Comparison of ENCODE assay signal across 19 mouse cellular contexts in the genomic region with DNA sequence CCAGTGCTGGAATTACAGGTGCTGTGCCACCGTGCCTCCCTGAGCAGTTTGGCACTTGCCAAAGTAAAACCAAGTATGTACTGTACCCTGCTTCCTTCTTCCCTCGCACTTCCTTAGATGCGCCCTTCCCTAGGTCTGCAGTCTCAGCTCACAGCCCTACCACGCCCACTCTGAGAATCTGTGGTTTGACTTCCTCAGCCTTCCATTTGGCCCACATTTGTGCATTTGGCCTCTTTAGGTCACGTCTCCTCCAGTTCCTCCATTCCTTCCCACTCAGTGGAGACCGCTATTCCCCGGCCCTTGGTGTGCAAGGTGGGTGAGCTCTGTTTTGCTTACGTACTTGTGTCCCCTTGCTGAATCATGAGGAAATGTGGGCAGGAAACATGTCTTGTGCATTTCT. TPM values are rescaled to one million over a fixed set of nuclear protein-coding genes. Genes with fewer than 3 reads are reported as not detected.
A peak's percentile ranks its signal among the peaks of the same experiment; 100 is the strongest.
DNase-seq lines count a peak whose midpoint lies in the region; ATAC-seq lines count a peak whose summit lies in the region.
"Had no signal": no experiment of that assay in that cellular context is flagged by ENCODE, and none has a peak within 500 bp of the region (broad histone marks: within the 10 kb centered on the region; RNA-seq: fewer than 3 reads in every experiment).

No protein-coding gene starts in this region.

- H3K9ac ChIP-seq in heart, embryonic 13.5 days: peak overlapping the region; percentile 29
- no peak overlapping the region for H3K9ac ChIP-seq in liver, embryonic 11.5 days (ENCODE audit: low read depth, low read length)
- H3K9ac ChIP-seq: forebrain, embryonic 12.5 days; limb, embryonic 15.5 days; liver, postnatal 0 days had no signal

- no peak overlapping the region for H3K4me3 ChIP-seq in heart, embryonic 13.5 days
- no peak overlapping the region for H3K4me3 ChIP-seq in liver, embryonic 11.5 days (ENCODE audit: low read depth, low read length)
- H3K4me3 ChIP-seq: forebrain, embryonic 12.5 days; hindbrain, embryonic 10.5 days; limb, embryonic 15.5 days; midbrain, embryonic 10.5 days had no signal

- H3K4me1 ChIP-seq in heart, embryonic 13.5 days: peaks cover 98% of the 10 kb centered on the region
- H3K4me1 ChIP-seq in liver, embryonic 11.5 days (replicated peaks; ENCODE audit: control insufficient read depth, insufficient read depth, low read length): peaks cover 3% of the 10 kb centered on the region; the same call in 1 of the 2 replicates

- ATAC-seq in heart, embryonic 13.5 days (ENCODE audit: extremely low read depth, insufficient number of reproducible peaks, low FRiP score, low TSS enrichment): no peak
- ATAC-seq in hematopoietic stem cell, adult 5-6 weeks (replicated peaks in 1 of 2; ENCODE audit: insufficient read depth in 1 of 2, low FRiP score in 2 of 2, low TSS enrichment in 1 of 2, low read depth in 1 of 2, poor library complexity in 2 of 2, severe bottlenecking in 2 of 2): peak; percentile 76 to 92
- ATAC-seq in liver, embryonic 11.5 days (replicated peaks; ENCODE audit: low FRiP score): no peak
- ATAC-seq: hindbrain, postnatal 0 days; liver, postnatal 0 days had no signal

- no peak for DNase-seq in heart, postnatal 4 days
- peak; percentile 66 for DNase-seq in lung, postnatal 36 days
- no peak for DNase-seq in lung, postnatal 4 days
- DNase-seq in thymus, postnatal 4 days: peak; percentile 19
- DNase-seq in liver, embryonic 11.5 days (ENCODE audit: low spot score): no peak
- DNase-seq: B cell, adult 2 months; cerebellum, adult 9-10 months; gastrocnemius, postnatal 10 days; kidney, adult 2 months; kidney, postnatal 14 days; liver, postnatal 0 days; lung, postnatal 10 days had no signal

- H3K4me2 ChIP-seq in heart, embryonic 13.5 days: no peak overlapping the region
- H3K4me2 ChIP-seq in liver, embryonic 11.5 days: no peak overlapping the region
- H3K4me2 ChIP-seq: forebrain, embryonic 12.5 days; limb, embryonic 15.5 days had no signal

- no peaks in the 10 kb centered on the region for H3K27me3 ChIP-seq in heart, embryonic 13.5 days (replicated peaks)
- H3K27me3 ChIP-seq in liver, embryonic 11.5 days (replicated peaks; ENCODE audit: control insufficient read depth, insufficient read depth, low read length): no peaks in the 10 kb centered on the region
- H3K27me3 ChIP-seq: limb, embryonic 15.5 days had no signal

- H3K36me3 ChIP-seq in heart, embryonic 13.5 days: peaks cover 51% of the 10 kb centered on the region
- H3K36me3 ChIP-seq in liver, embryonic 11.5 days (ENCODE audit: control insufficient read depth, insufficient read depth, low read length): 0 out of 2 replicates have a peak, but pooled peaks cover 2% of the 10 kb centered on the region
- H3K36me3 ChIP-seq: forebrain, embryonic 12.5 days; hindbrain, embryonic 10.5 days; limb, embryonic 15.5 days; midbrain, embryonic 10.5 days had no signal

- H3K27ac ChIP-seq in heart, embryonic 13.5 days (replicated peaks): peak overlapping the region; percentile 96
- H3K27ac ChIP-seq in liver, embryonic 11.5 days (ENCODE audit: low read depth, low read length): no peak overlapping the region
- H3K27ac ChIP-seq: forebrain, embryonic 12.5 days; hindbrain, embryonic 10.5 days; hindbrain, postnatal 0 days; limb, embryonic 15.5 days; midbrain, embryonic 10.5 days had no signal

- no peaks in the 10 kb centered on the region for H3K9me3 ChIP-seq in heart, embryonic 13.5 days
- no peaks in the 10 kb centered on the region for H3K9me3 ChIP-seq in liver, embryonic 11.5 days (ENCODE audit: control insufficient read depth, low read length)
- H3K9me3 ChIP-seq: forebrain, embryonic 12.5 days; hindbrain, embryonic 10.5 days; limb, embryonic 15.5 days; midbrain, embryonic 10.5 days had no signal

- 79% methylated on average over 8 of the region's 8 CpGs for WGBS in heart, embryonic 13.5 days
- WGBS in liver, embryonic 11.5 days: 65% methylated on average over 8 of the region's 8 CpGs

RNA-seq across cellular contexts. Expression of a gene that starts 59.9 kb away (rescaled TPM):
- polyA plus RNA-seq in heart, embryonic 13.5 days (2015; fragmentation: Nextera tagmentation; extraction: Ambion mirVana): 105 and 109 TPM in 2 replicates
- 100 to 1,000 TPM; 281 to 298 TPM for total RNA-seq in heart, postnatal 4 days (2021)
- total RNA-seq in hematopoietic stem cell, adult 5-6 weeks (2017): 1.4 and 1.5 TPM in 2 replicates
- 7.2 and 9.3 TPM in 2 replicates for polyA plus RNA-seq in liver, embryonic 11.5 days (2014; fragmentation: Nextera tagmentation; extraction: Ambion mirVana)

Comparison
In these comparisons a context has a peak if more than half of its experiments do, and no peak if none do; other contexts are left out.
1. DNase-seq: peak in lung, postnatal 36 days (single experiment) and thymus, postnatal 4 days (single experiment); none in heart, postnatal 4 days (single experiment), lung, postnatal 4 days (0 of 2) and liver, embryonic 11.5 days (single experiment).
2. ATAC-seq: peak in hematopoietic stem cell, adult 5-6 weeks (2 of 2); none in heart, embryonic 13.5 days (single experiment) and liver, embryonic 11.5 days (single experiment).
3. RNA of a gene that starts 59.9 kb away (total RNA-seq): 281 to 298 TPM in heart, postnatal 4 days; 1.4 to 1.5 TPM in hematopoietic stem cell, adult 5-6 weeks; every median in the first group is over 100 times any median in the second.